Mouse (Mus musculus): ENCODE results near the gene Dact3. TPM values are rescaled to one million over a fixed set of nuclear protein-coding genes. Genes with fewer than 3 reads are reported as not detected.

Gene Dact3
- total RNA-seq, 2 experiments from 2014 or later, result 176 to 184 TPM

GRCm38 (mm10) chr7:16851636-16852035 lies 23.5 kb upstream of the Dact3 start:
- DNase-seq (ENCODE audit: low spot score in 2 of 2), result no peak

DNA sequence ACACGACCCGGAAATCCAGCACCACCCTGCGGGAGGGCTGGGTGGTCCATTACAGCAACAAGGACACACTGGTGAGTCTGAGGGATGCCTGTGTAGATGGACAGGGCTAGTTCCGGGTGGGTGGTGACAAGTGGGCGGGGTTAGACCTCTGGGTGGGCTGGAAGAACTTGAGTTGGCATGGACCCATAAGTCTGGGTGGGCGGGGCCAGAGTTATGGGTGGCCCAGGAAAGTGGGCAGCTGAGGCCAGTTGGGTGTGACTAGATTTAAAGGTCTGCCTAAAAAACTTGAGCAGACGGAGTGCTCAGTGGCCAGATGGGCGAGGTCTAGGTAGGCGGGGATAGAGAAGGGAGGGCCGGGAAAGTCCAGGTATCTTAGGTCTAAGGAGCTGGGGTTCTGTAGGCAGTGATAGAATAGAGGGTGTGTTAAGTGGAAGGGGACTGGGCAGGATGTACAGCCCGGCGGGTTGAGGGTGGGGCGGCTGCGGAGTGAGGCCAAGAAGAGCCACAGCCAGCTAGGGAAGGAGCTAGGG lies 21.8 kb upstream of the Dact3 start:
- DNase-seq (ENCODE audit: low spot score in 2 of 2), result peak in 1 of 2 experiments; percentile 50
- intact Hi-C loops (cut with DNase I), result no loop called here

More at GRCm38 (mm10) chr7:16851636-16852035, 23.5 kb upstream of the Dact3 start:
- intact Hi-C loops (cut with DNase I), result no loop called here

DNA sequence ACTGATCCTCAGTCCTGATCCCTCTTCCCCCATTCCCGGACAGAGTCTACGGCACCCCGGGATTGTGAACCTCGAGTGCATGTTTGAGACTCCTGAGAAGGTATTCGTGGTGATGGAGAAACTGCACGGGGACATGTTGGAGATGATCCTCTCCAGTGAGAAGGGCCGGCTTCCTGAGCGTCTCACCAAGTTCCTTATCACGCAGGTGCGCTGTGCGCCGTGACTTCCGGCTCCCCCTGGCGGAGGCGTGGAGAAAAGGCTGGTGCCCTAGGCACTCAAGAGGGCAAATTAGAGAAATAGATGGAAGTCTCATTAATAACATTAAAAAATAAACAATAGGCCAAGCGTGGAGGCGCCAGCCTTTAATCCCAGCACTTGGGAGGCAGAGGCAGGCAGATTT lies 16.8 kb upstream of the Dact3 start:
- intact Hi-C loops (cut with DNase I), result no loop called here
- no peak for DNase-seq (ENCODE audit: low spot score in 2 of 2)

DNA sequence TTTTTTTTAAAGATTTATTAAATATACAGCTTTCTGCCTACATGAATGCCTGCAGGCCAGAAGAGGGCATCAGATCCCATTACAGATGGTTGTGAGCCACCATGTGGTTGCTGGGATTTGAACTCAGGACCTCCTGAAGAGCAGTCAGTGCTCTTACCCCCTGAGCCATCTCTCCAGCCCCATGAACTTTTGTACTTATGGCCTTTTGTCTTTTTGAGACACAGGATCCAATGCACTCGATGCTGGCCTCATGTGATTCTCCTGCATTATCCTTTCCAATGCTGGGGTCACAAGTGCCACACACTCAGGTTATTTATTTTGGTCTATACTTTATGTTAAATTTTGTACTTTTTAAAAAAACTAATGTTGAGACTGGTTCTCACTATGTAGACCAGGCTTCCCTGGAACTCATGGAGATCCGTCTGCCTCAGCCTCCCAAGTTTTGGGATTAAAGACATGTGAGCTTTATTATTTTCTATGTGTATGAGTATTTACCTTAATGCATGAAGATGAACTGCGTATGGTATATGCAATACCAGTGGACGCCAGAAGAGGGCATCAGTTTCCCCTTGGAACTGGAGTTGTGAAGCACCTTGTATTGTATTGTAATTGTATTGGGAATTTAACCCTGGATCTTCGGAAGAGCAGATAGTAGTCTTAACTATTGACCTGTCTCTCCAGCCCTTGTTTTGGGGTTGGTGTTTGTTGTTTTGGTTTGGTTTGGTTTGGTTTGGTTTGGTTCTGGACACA lies 15.0 kb upstream of the Dact3 start:
- DNase-seq (ENCODE audit: low spot score in 2 of 2), result peak in 1 of 2 experiments; percentile 77
- intact Hi-C loops (cut with DNase I), result no loop called here

- intact Hi-C loops (cut with DNase I), result no loop called here
Observed at GRCm38 (mm10) chr7:16867488-16867887, 7.6 kb upstream of the Dact3 start.

GRCm38 (mm10) chr7:16869497-16869896 lies 5.6 kb upstream of the Dact3 start:
- intact Hi-C loops (cut with DNase I), result no loop called here
- peak; percentile 92 to 99 for DNase-seq (ENCODE audit: low spot score in 2 of 2)

More at GRCm38 (mm10) chr7:16867488-16867887, 7.6 kb upstream of the Dact3 start:
- DNase-seq (ENCODE audit: low spot score in 2 of 2), result no peak

DNA sequence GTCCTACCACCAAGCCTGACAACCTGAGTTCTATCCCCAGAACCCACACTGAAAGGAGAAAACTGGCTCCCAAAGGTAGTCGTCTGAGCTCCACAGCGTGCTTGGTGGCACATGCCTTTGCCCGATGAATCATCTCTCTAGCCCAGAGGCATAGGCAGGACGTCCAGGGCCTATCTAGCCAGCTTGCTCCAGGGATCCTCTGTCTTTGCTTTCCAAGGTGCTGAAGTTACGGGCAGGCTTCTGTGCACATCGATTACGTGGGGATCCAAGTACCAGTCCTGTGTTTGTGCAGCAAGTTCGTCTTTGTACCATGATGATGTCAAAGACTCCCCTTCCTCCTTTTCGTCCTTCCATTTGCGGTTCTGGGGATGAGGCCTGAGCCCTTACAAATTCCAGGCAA lies 3.5 kb upstream of the Dact3 start:
- DNase-seq (ENCODE audit: low spot score in 2 of 2), result no peak
- intact Hi-C loops (cut with DNase I), result loop anchor here (5.0 kb wide), 1 partner anchor 41 kb away; no protein-coding TSS in a partner anchor

- intact Hi-C loops (cut with DNase I), result loop anchor here (5.0 kb wide), 1 partner anchor 40 kb away; no protein-coding TSS in a partner anchor
Observed at GRCm38 (mm10) chr7:16872478-16872877, 2.6 kb upstream of the Dact3 start.

DNA sequence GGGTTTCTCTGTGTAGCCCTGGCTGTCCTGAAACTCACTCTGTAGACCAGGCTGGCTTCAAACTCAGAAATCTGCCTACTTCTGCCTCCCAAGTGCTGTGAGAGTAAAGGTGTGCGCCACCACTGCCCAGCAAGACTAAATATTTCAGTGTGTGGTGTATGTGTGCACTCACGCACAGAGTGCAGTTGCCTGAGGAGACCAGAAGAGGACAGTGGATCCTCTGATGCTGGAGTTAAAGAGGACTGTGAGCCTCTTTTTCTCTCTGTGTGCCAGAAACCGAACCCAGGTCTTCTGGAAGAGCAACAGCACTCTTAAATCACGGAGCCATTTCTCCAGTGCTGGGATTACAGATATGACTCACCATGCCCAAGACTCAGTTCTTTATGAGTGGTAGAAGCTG lies 1.7 kb upstream of the Dact3 start:
- intact Hi-C loops (cut with DNase I), result loop anchor here (5.0 kb wide), 1 partner anchor 39 kb away; no protein-coding TSS in a partner anchor
- DNase-seq (ENCODE audit: low spot score in 2 of 2), result no peak

More at GRCm38 (mm10) chr7:16872478-16872877, 2.6 kb upstream of the Dact3 start:
- DNase-seq (ENCODE audit: low spot score in 2 of 2), result no peak

GRCm38 (mm10) chr7:16874190-16874589 lies 927 bp upstream of the Dact3 start:
- intact Hi-C loops (cut with DNase I), result loop anchor here (5.0 kb wide), 1 partner anchor 38 kb away; no protein-coding TSS in a partner anchor
- DNase-seq (ENCODE audit: low spot score in 2 of 2), result peak; percentile 73 to 83

DNA sequence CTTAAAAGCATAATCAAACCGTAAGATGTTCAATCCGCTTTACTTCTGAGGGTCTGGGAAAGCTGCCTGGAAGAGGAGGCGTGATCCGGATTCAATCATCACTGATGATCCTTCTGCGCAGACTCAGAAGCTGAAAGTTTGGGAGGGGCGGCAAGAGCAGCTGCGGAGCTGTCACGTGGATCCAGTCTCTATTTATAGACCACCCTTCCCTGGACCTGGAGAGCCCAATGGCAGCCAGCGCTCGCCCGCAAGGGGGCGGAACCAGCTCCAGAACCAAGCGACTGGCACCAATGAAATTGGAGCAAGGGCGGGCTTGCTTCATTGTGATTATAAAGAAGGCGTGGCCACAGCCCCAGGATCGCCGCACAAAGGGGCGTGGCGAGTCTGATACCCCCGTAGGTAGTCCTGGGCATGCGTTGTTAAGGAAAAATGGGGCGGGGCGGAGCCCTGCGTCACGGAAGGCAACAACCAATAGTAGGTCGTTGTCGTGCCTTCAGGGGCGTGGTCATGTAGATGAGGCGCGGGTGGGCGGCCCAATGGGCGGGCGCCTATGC lies 284 bp upstream of the Dact3 start:
- peak; percentile 100 for DNase-seq (ENCODE audit: low spot score in 2 of 2)
- intact Hi-C loops (cut with DNase I), result loop anchor here (5.0 kb wide), 1 partner anchor 37 kb away; no protein-coding TSS in a partner anchor

GRCm38 (mm10) chr7:16875326-16875725 lies 209 bp downstream of the Dact3 start:
- intact Hi-C loops (cut with DNase I), result no loop called here
- no peak for DNase-seq (ENCODE audit: low spot score in 2 of 2)

- intact Hi-C loops (cut with DNase I), result loop anchor here (1.0 kb wide), 1 partner anchor 15 kb away; the partner anchor contains the start of gene Gng8
Observed at GRCm38 (mm10) chr7:16876006-16876405, 889 bp downstream of the Dact3 start.

GRCm38 (mm10) chr7:16876608-16877007 lies 1.5 kb downstream of the Dact3 start:
- DNase-seq (ENCODE audit: low spot score in 2 of 2), result no peak
- intact Hi-C loops (cut with DNase I), result loop anchor here (1.0 kb wide), 1 partner anchor 15 kb away; the partner anchor contains the start of gene Gng8

More at GRCm38 (mm10) chr7:16876006-16876405, 889 bp downstream of the Dact3 start:
- DNase-seq (ENCODE audit: low spot score in 2 of 2), result no peak

DNA sequence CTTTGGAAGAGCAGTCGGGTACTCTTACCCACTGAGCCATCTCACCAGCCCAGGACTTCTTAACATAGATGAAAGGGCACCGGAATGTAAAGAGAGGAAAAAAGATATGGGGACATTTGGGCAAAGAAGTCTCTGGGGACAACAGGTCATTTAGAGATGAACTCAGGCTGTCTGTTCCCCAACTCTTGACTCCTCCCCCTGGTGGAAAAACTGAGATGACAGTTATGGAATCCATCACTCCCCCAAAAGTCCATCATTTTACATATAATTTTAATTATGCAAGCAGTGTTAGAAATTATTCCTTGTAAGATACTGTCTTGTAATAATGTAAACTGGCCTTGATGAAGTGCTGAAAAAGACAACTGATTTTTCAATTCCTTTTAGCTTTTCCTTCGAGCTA lies 2.6 kb downstream of the Dact3 start:
- DNase-seq (ENCODE audit: low spot score in 2 of 2), result no peak
- intact Hi-C loops (cut with DNase I), result no loop called here

- DNase-seq (ENCODE audit: low spot score in 2 of 2), result no peak
- intact Hi-C loops (cut with DNase I), result no loop called here
Observed at GRCm38 (mm10) chr7:16879796-16880547, 4.9 kb downstream of the Dact3 start.

- DNase-seq (ENCODE audit: low spot score in 2 of 2), result no peak
- intact Hi-C loops (cut with DNase I), result no loop called here
Observed at GRCm38 (mm10) chr7:16880615-16881014, 5.5 kb downstream of the Dact3 start.

DNA sequence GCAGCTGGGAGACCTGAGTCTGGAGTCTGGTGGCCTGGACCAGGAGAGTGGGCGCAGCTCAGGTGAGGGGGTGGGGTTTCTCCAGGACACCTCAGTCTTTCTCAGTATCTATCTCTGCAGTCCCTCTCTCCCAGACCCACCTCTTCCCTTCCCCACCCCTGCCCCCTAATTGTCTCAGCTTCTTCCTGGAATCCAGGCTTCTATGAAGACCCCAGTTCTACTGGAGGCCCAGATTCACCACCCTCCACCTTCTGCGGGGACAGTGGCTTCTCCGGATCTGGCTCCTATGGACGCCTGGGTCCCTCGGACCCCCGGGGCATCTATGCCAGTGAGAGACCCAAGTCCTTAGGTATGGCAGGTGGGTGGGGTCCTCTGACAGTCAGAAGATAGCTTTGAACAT lies 8.0 kb downstream of the Dact3 start:
- DNase-seq (ENCODE audit: low spot score in 2 of 2), result no peak
- intact Hi-C loops (cut with DNase I), result no loop called here

GRCm38 (mm10) chr7:16884334-16884733 lies 9.2 kb downstream of the Dact3 start:
- intact Hi-C loops (cut with DNase I), result no loop called here
- no peak for DNase-seq (ENCODE audit: low spot score in 2 of 2)

DNA sequence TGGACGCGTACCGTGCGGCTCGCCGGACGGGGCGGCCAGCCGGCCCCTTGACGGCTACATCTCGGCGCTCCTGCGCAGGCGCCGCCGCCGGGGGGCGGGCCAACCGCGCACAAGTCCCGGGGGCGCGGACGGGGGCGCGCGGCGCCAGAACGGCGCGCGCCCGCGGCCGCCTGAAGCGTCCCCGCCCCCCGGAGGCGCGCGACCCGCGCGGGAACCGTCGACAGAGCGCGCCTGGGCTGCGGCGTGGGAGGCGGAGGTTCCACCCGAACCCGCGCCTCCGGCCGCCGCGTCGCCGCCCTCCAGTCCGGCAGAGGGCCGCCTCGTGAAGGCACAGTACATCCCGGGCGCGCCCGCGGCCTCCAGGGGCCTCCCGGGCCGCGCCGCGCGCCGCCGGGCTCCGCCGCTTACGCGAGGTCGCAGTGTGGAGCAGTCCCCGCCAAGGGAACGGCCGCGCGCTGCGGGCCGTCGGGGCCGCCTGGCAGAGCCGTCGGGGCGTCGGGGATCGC lies 10.2 kb downstream of the Dact3 start:
- intact Hi-C loops (cut with DNase I), result no loop called here
- no peak for DNase-seq (ENCODE audit: low spot score in 2 of 2)
